Mouse (Mus musculus) common myeloid progenitor, adult 5-6 weeks (primary cell): ENCODE measurements around the gene Nosip. TPM values are rescaled to one million over a fixed set of nuclear protein-coding genes. Genes with fewer than 3 reads are reported as not detected.
A peak's percentile ranks its signal among the peaks of the same experiment; 100 is the strongest.
"Not testable (repeated sequence)": the region's sequence is repeated elsewhere in the genome, so short reads cannot be mapped to it uniquely, and the experiment has no call there.

Experiments
- ATAC-seq: replicated peaks from 2 replicates; pipeline ENCODE4 v1.8.0; 2016; ENCODE audit warnings: low read depth, mild to moderate bottlenecking, moderate TSS enrichment, inconsistent platforms; ENCODE audit not compliant: poor library complexity, severe bottlenecking
- total RNA-seq: library from RNA; stranded (forward); fragments of 200-1000, 187-1606 nt; gene quantifications from 2 replicates; pipeline ENCODE4 v1.2.3, GENCODE M21; 2017

The Nosip gene
- total RNA-seq, 1 experiment from 2014 or later = 71.2 TPM

- no peak for ATAC-seq
Observed at GRCm38 (mm10) chr7:45106441-45106840, 44.2 kb downstream of the Nosip start.

- ATAC-seq = peak; percentile 56
Observed at GRCm38 (mm10) chr7:45107052-45107645, 44.9 kb downstream of the Nosip start.

GRCm38 (mm10) chr7:45110089-45110488, 47.9 kb downstream of the Nosip start:
- ATAC-seq = not testable (repeated sequence)

GRCm38 (mm10) chr7:45111940-45112339, 49.7 kb downstream of the Nosip start:
- no peak for ATAC-seq

GRCm38 (mm10) chr7:45112529-45112928, 50.3 kb downstream of the Nosip start:
- ATAC-seq = no peak

- ATAC-seq = no peak
Observed at GRCm38 (mm10) chr7:45113476-45113875, 51.2 kb downstream of the Nosip start.

- ATAC-seq = no peak
Observed at GRCm38 (mm10) chr7:45117566-45117965, 55.3 kb downstream of the Nosip start.

- ATAC-seq = no peak
Observed at GRCm38 (mm10) chr7:45118336-45118735, 56.1 kb downstream of the Nosip start.

- no peak for ATAC-seq
Observed at GRCm38 (mm10) chr7:45119780-45120709, 57.8 kb downstream of the Nosip start.

GRCm38 (mm10) chr7:45121404-45121803, 59.2 kb downstream of the Nosip start:
- peak; percentile 33 for ATAC-seq

- ATAC-seq = no peak
Observed at GRCm38 (mm10) chr7:45121966-45122365, 59.7 kb downstream of the Nosip start.

GRCm38 (mm10) chr7:45122561-45123185, 60.4 kb downstream of the Nosip start:
- no peak for ATAC-seq

GRCm38 (mm10) chr7:45123186-45123570, 60.9 kb downstream of the Nosip start:
- no peak for ATAC-seq

GRCm38 (mm10) chr7:45124224-45125143, 62.3 kb downstream of the Nosip start, which contains the start of gene Rps11:
Gene Rps11, minus strand, starts transcription at chr7:45124439.
- peak; percentile 55 for ATAC-seq

GRCm38 (mm10) chr7:45125144-45125600, 62.9 kb downstream of the Nosip start:
- ATAC-seq = no peak

GRCm38 (mm10) chr7:45125649-45126048, 63.4 kb downstream of the Nosip start:
- ATAC-seq = not testable (repeated sequence)

GRCm38 (mm10) chr7:45126147-45126843, 64.1 kb downstream of the Nosip start:
- no peak for ATAC-seq

- no peak for ATAC-seq
Observed at GRCm38 (mm10) chr7:45126844-45127699, 64.8 kb downstream of the Nosip start.
